Mouse (Mus musculus) liver, embryonic 15.5 days (tissue): ENCODE data around the gene Bptf. TPM values are rescaled to one million over a fixed set of nuclear protein-coding genes. Genes with fewer than 3 reads are reported as not detected.
A peak's percentile ranks its signal among the peaks of the same experiment; 100 is the strongest.
"Not testable (repeated sequence)": the region's sequence is repeated elsewhere in the genome, so short reads cannot be mapped to it uniquely, and the experiment has no call there.

Experiments
- ATAC-seq: fragments of 200-750 bp; cut with Nextera tagmentation; 2 replicates; pipeline ENCODE4 v1.8.0; 2017; ENCODE audit warnings: moderate number of reproducible peaks, mild to moderate bottlenecking, moderate library complexity; ENCODE audit not compliant: insufficient read depth
- H3K27ac ChIP-seq: fragments of 300-500 bp; sonication (generic); replicated peaks from 2 replicates; pipeline ENCODE4 v1.5.1; 2015; ENCODE audit warnings: mild to moderate bottlenecking, inconsistent platforms
- H3K27me3 ChIP-seq: fragments of 300-500 bp; sonication (generic); 2 replicates; pipeline ENCODE4 v1.6.1; 2015; ENCODE audit warnings: mild to moderate bottlenecking, inconsistent platforms
- H3K36me3 ChIP-seq: fragments of 300-500 bp; sonication (generic); replicated peaks from 2 replicates; pipeline ENCODE4 v1.6.1; 2015; ENCODE audit warnings: moderate library complexity, mild to moderate bottlenecking, inconsistent platforms
- H3K4me1 ChIP-seq: fragments of 300-500 bp; sonication (generic); replicated peaks from 2 replicates; pipeline ENCODE4 v1.6.1; 2015; ENCODE audit warnings: inconsistent platforms
- H3K4me2 ChIP-seq: fragments of 300-500 bp; sonication (generic); 2 replicates; pipeline ENCODE4 v1.6.1; 2015; ENCODE audit warnings: moderate library complexity, mild to moderate bottlenecking, inconsistent platforms
- H3K4me3 ChIP-seq: fragments of 300-500 bp; sonication (generic); replicated peaks from 2 replicates; pipeline ENCODE4 v1.5.1; 2015; ENCODE audit warnings: mild to moderate bottlenecking, inconsistent platforms
- H3K9ac ChIP-seq: fragments of 300-500 bp; sonication (generic); 2 replicates; pipeline ENCODE4 v1.6.1; 2015; ENCODE audit warnings: moderate library complexity, mild to moderate bottlenecking, inconsistent platforms
- H3K9me3 ChIP-seq: fragments of 300-500 bp; sonication (generic); replicated peaks from 2 replicates; pipeline ENCODE4 v1.6.1; 2016; ENCODE audit warnings: inconsistent platforms
- WGBS: fragments of 180-500 bp; shearing (Covaris S2); methylation state at CpG from one replicate; pipeline ENCODE4 v1.1.7; 2015; ENCODE audit warnings: mixed read lengths; ENCODE audit not compliant: insufficient replicate concordance; 5-methylcytosine and 5-hydroxymethylcytosine counted together
- polyA plus RNA-seq: library from polyadenylated mRNA; unstranded; fragments of >200 nt; fragmentation: Nextera tagmentation; extraction: Ambion mirVana; gene quantifications from 2 replicates; pipeline ENCODE4 v1.2.1, GENCODE M21; 2015

The Bptf gene
- polyA plus RNA-seq, 1 experiment from 2014 or later = 7.8 TPM

DNA sequence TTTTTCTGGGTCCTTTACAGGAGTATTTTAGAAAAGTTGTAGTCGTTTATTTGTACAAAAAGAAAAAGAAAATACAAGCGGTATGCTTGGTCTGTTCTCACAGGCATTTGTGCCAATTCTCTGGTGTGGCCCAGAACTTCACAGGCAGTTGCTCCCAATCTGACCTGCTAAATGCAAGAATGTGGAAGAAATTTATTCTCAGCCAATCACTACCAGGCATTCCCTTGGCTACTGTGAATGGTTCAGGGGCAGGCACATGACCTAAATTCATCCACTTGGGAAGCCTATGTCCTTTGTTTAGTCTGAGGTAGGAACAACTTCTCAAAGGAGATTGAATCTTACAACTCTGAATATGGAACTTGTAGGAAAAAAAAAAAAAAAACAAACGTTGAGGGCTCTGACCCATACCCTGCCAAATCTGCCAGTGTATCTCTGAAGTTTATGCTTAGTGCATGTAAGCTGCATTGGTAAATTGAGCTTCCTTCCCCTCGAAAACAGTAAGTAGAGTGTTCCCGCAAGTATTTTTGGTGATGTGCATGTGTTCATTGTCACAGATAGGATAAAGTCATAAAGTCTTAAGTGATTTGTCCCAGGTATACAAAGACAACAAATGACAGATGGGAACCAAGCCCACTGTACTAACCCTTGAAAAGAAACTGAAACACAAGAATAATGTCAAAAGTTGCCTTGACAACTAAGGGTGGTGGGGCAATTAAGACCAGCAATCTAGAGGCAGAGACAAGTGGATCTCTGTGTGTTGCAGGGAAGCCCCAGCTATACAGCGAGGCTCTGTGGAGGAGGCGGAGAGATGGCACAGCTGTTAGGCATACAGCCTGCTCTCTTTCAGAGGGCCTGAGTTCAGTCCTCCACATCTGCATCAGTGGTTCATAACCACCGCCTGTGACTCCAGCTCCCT is 129.9 kb downstream of the Bptf start:
- H3K9me3 ChIP-seq = no peaks in the 10 kb centered on the region
- no peak overlapping the region for H3K27ac ChIP-seq
- no peak for ATAC-seq
- H3K9ac ChIP-seq = no peak overlapping the region
- no peak overlapping the region for H3K4me3 ChIP-seq
- peaks cover 6% of the 10 kb centered on the region; the same call in 1 of the 2 replicates for H3K27me3 ChIP-seq
- peaks cover 4% of the 10 kb centered on the region for H3K36me3 ChIP-seq
- no peak overlapping the region for H3K4me2 ChIP-seq
- peaks cover 11% of the 10 kb centered on the region for H3K4me1 ChIP-seq
- WGBS = 57% methylated on average over 8 of the region's 8 CpGs

DNA sequence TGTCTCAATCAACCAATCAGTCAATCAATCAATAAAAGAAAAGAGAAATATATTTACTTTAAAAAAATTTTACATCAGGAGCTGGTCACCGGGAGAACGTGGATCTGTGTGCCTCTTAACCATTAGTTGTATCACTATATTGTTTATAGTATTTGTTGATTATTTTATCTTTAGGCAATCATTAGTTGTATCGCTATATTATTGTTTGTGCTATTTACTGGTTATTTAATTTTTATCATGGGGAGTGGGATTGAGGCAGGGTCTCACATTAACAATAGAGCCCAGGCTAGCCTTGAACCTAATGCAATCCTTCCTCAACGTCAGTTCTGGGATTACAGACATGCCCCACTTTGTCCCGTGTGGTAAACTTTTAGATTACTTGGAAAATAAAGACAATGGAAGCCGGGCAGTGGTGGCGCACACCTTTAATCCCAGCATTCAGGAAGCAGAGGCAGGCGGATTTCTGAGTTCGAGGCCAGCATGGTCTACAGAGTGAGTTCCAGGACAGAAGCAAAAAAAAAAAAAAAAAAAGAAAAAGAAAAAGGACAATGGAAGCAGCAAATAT is 131.9 kb downstream of the Bptf start:
- H3K27me3 ChIP-seq = peaks cover 6% of the 10 kb centered on the region; the same call in 1 of the 2 replicates
- H3K36me3 ChIP-seq = peaks cover 24% of the 10 kb centered on the region
- 74% methylated on average over 9 of the region's 9 CpGs for WGBS
- peak overlapping the region; percentile 98 for H3K4me3 ChIP-seq
- H3K9ac ChIP-seq = peak overlapping the region; percentile 54
- no peaks in the 10 kb centered on the region for H3K9me3 ChIP-seq
- peak overlapping the region; percentile 83 for H3K27ac ChIP-seq
- H3K4me2 ChIP-seq = peak overlapping the region; percentile 86
- H3K4me1 ChIP-seq = peaks cover 31% of the 10 kb centered on the region
- ATAC-seq = no peak

DNA sequence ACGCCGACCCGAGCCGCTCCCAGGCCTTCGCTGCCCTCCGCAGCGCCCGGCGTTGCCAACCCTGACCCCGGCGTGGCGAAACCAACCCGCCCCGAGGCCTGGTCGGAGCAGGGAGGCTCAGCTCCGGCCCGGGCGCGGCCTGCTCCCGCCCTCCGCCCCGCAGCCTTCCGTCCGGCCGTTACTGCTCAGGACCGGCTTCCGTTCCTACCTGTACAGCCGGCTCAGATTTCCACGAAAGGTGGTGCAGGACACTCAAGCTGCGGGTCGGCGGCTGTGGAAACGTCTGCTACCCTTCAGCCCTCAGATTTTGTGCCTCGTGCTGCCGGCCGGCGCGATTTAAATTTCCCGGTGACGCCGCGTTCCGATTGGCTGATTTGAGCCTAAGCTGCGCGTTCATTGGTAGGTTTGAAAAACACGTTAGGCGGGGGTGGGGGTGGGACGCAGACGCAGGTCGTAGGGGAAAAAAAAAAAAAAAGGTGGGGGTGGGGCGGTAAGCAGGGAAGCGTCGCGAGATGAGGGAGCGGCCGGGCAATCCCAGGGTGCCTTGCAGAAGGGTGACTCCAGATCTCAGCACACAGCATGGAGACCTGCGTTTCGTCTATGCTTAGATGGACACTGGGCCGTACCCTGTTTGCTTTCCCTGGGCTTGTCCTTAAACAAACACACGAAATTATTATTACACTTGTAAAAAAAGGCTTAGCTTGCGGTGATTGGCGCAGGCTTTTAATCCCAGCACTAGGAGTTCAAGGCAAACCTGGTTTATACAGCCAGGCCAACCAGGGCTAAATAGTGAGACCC is 132.6 kb downstream of the Bptf start, which contains the start of gene Kpna2:
Kpna2 (minus strand) TSS at position 391 of the 798 bp plus-strand sequence.
- Histone ChIP-seq H3K9me3 (no peaks in the 10 kb centered on the region), H3K4me1 (peaks cover 37% of the 10 kb centered on the region), H3K9ac (peak within 1 kb of the TSS; percentile 99), H3K4me3 (peak within 1 kb of the TSS; percentile 98), H3K27me3 (peaks cover 6% of the 10 kb centered on the region; the same call in 1 of the 2 replicates), H3K27ac (peak within 1 kb of the TSS; percentile 92), H3K36me3 (peaks cover 31% of the 10 kb centered on the region), H3K4me2 (peak within 1 kb of the TSS; percentile 86)
- WGBS = under 1% methylated on average over 62 of the region's 62 CpGs
- peak; percentile 83 for ATAC-seq

DNA sequence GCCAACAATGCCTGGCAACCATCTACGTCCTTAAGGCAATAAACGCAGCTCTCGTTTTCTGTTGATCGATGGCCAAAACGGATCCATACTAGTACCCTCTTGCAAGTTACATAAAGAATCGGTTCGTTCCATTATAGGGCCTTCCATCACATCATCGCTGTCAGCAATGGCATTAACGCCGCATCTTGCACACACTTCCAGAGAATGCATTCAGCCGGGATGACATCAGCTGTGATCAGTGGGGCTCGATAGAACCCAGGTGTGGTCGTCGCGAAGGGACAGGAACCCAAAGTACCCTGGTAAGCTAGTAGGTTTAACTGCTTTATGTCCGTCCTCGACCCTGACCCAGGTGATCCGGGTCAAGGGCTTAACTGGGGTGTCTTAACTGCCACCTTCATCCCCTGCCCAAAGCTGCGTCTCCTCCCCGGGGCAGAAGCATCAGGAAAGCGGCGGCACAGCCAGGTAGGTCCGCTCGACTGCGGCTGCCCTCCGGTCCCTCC is 133.2 kb downstream of the Bptf start:
- Histone ChIP-seq H3K4me2 (peak overlapping the region; percentile 59), H3K4me1 (peaks cover 42% of the 10 kb centered on the region), H3K27me3 (peaks cover 4% of the 10 kb centered on the region; the same call in 1 of the 2 replicates), H3K9me3 (no peaks in the 10 kb centered on the region), H3K36me3 (peaks cover 37% of the 10 kb centered on the region), H3K4me3 (peak overlapping the region; percentile 98), H3K27ac (peak overlapping the region; percentile 92), H3K9ac (peak overlapping the region; percentile 99)
- peak; percentile 43 for ATAC-seq
- whole genome bisulfite sequencing = under 1% methylated on average over 26 of the region's 26 CpGs

DNA sequence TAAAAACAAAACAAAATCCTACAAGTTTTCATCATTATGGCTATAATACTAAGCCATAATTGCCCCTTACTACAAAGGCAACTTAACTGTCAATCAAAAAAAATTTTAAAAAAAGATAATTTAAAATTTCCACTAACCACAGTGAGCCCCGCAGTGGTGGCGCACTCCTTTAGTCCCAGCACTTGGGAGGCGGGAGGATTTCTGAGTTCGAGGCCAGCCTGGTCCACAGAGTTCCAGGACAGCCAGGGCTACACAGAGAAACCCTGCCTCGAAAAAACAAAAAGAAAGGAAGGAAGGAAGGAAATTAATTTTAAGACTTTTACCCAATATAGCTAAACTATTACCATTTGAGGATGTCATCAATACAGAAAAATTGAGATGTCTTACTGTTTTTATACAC is 134.0 kb downstream of the Bptf start:
- H3K4me1 ChIP-seq = peaks cover 45% of the 10 kb centered on the region
- peaks cover 43% of the 10 kb centered on the region for H3K36me3 ChIP-seq
- H3K27ac ChIP-seq = peak overlapping the region; percentile 92
- WGBS = 5% methylated on average over 5 of the region's 5 CpGs
- H3K4me3 ChIP-seq = peak overlapping the region; percentile 98
- no peak for ATAC-seq
- no peaks in the 10 kb centered on the region for H3K27me3 ChIP-seq
- peak overlapping the region; percentile 59 for H3K4me2 ChIP-seq
- peak overlapping the region; percentile 99 for H3K9ac ChIP-seq
- no peaks in the 10 kb centered on the region for H3K9me3 ChIP-seq

DNA sequence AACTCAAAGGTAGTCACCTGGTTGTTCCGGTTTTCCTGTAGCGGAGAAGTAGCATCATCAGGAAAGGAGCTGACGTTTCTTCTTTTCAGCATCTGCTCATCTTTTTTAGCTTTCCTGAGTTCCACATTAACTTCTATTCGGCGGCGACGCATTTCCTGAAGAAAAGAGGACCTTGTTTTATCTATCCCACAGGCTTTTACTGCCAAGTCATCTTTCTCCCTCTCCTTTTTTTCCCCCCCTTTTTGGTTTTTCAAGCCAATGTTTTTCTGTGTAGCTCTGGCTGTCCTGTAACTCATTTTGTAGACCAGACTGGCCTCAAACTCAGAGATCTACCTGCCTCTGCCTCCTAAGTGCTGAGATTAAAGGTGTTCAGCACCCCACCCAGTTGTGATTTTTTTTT is 135.4 kb downstream of the Bptf start:
- not testable (repeated sequence) for ATAC-seq, H3K9me3 ChIP-seq, H3K27me3 ChIP-seq
- Histone ChIP-seq H3K27ac (peak overlapping the region; percentile 29; the same call in 1 of the 2 replicates), H3K9ac (peak overlapping the region; percentile 99), H3K4me3 (peak overlapping the region; percentile 98), H3K4me1 (peaks cover 48% of the 10 kb centered on the region), H3K36me3 (peaks cover 58% of the 10 kb centered on the region), H3K4me2 (peak overlapping the region; percentile 59)
- WGBS = 72% methylated on average over 7 of the region's 7 CpGs

DNA sequence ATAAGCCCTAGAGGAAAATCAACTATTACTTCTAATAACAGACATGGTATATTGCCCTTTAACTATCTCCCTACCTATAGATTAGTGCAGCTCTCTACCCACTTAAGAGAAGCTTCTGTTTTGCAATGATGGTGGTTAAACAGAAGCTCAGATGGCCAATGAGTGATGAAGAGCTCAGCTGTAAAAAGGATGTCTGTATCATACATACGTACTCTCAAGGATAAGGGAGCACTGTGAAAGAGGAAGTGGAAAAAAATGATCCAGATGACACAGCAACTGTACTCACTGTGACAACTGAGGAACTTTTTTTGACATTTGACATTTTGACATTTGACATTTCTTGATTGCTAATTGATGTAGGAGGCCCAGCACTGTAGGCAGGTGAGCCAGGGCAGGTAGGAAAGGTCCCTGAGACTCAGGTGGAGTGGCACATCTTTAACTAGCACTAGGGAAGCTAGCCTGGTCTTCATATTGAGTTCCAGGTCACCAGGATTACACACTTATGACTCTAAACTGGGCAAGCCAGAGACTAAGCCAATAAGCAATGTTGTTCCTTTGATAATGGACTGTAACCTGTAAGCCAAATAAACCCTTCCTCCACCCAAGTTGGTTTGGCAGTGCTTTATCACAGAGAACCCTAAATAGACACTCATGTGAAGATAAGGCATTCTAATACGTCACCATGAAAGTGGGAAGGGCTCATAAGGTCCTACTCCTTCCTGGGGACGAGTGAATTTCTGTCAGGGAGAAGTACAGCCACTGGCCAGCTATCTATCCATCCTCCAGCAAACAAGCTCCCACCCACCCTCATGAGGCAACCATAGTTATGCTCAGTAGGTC is 137.5 kb downstream of the Bptf start:
- peaks cover 43% of the 10 kb centered on the region for H3K4me1 ChIP-seq
- no peak overlapping the region; the same call in 1 of the 2 replicates for H3K4me3 ChIP-seq
- ATAC-seq = peak; percentile 30
- 18% methylated on average over 3 of the region's 3 CpGs for WGBS
- peaks cover 79% of the 10 kb centered on the region for H3K36me3 ChIP-seq
- no peaks in the 10 kb centered on the region for H3K9me3 ChIP-seq
- no peaks in the 10 kb centered on the region for H3K27me3 ChIP-seq
- peak overlapping the region; percentile 48 for H3K27ac ChIP-seq
- H3K4me2 ChIP-seq = peak overlapping the region; percentile 59
- H3K9ac ChIP-seq = no peak overlapping the region

DNA sequence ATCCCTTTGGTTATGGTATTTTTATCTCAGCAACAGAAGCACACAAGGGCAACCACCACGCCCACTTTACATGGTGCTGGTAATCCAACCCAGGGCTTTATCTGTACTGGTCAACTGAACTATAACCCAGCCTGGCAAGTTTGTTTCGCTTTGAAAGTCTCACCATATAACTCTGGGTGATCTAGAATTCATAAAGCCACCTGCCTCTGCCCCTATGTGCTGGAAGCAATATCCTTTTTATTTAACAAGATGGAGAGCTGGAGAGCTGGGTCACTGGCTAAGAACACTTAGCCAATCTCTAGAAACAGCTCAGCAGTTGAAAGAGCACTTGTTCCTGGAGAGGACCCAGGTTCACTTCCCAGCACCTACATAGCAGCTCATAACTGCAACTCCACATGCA is 144.5 kb downstream of the Bptf start:
- 50% methylated on average over 2 of the region's 2 CpGs for WGBS
- no peak overlapping the region for H3K4me3 ChIP-seq
- H3K4me1 ChIP-seq = peaks cover 6% of the 10 kb centered on the region; the same call in 1 of the 2 replicates
- no peak for ATAC-seq
- H3K27ac ChIP-seq = no peak overlapping the region
- H3K36me3 ChIP-seq = peaks cover 79% of the 10 kb centered on the region
- no peaks in the 10 kb centered on the region for H3K27me3 ChIP-seq
- H3K9me3 ChIP-seq = no peaks in the 10 kb centered on the region
- H3K4me2 ChIP-seq = no peak overlapping the region
- no peak overlapping the region for H3K9ac ChIP-seq

DNA sequence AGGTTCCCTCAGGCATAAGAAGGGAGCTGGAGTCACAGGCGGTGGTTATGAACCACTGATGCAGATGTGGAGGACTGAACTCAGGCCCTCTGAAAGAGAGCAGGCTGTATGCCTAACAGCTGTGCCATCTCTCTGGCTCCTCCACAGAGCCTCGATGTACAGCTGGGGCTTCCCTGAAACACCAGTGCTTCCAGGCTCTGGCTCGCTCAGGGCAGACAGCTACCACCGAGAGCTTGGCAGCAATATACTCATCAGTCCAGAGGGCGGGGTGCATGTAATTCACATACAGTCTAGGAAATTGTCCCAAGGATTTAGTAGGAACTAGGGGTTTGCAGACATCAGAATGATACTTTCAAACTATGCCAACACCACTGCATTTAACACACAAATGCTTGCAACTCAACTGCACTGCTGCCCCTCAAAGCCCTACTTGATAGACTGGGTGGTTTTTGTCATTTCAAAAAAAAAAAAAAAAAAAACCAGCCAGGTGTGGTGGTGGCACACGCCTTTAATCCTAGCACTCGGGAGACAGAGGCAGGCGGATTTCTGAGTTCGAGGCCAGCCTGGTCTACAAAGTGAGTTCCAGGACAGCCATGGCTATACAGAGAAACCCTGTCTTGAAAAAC is 145.8 kb downstream of the Bptf start:
- not testable (repeated sequence) for ATAC-seq
- H3K36me3 ChIP-seq = peaks cover 66% of the 10 kb centered on the region
- WGBS = 75% methylated on average over 9 of the region's 9 CpGs

More for the DNA sequence above, 145.8 kb downstream of the Bptf start:
- H3K9ac ChIP-seq, H3K4me3 ChIP-seq, H3K9me3 ChIP-seq, H3K27me3 ChIP-seq, H3K4me2 ChIP-seq, H3K27ac ChIP-seq, H3K4me1 ChIP-seq: not testable (repeated sequence)
